Mouse (Mus musculus): ENCODE measurements around the gene Rassf3.

DNA sequence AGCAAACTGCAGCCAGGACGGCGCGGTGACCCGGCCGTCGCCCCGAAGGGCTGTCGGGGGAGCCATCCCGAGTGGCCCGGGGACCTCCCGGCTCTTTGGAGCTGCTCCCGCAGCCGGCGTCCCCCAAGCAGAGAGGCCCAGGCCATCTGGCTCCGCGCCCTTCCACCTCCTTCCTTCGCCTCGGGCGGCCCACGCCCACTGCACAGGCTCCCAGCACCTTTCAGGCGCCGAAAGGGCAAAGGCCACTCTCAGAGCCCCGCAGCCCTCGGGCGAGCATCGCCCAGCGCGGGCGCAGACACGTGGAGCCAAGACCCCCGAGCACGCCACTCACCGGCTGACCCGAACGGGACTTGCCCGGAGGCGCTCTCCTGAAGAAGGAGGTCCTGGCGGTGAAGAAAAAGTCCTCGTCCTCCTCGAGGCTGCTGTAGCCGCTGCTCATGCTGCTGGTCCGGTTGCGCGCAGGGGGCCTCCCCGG is 438 bp downstream of the Rassf3 start:
- TF ChIP-seq MAX (IDR thresholded peaks at IDR 0.05; ENCODE audit: low read length) (peak; percentile 58), ZNF384 (IDR thresholded peaks at IDR 0.05; ENCODE audit: low read depth, low read length) (no peak), JUND (conservative IDR thresholded peaks at IDR 0.05; ENCODE audit: low read depth, low read length) (no peak)

All from CH12.LX (cell line).